Mouse (Mus musculus): Measurements from ENCODE around the gene Ergic1.

DNA sequence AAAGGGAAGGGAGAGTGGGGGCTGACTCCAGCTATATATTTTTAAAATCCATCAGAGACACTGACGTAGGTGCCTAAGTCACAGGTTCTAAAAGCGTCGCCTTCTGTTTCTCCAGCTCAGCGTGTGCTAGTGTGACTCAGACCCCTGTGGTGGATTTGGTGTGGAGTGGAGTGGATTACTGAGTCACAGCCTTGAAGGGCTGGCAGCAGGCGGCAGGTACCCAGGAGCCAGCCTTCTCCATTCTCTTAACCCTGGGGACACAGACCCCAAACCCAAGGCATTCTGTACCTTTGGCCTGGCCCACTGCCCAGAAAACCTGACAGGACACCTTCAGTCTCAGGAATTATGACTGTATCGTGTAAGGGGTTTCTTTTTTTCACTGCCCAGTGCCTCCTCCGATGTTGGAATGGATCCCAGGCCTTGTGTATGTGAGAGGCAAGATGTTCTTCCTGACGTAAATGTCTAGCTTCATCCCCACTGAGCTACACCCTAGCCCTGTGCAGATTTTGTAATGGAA is 70.6 kb downstream of the Ergic1 start:
- TF ChIP-seq CTCF (IDR thresholded peaks at IDR 0.05; ENCODE audit: low read depth, low read length) (no peak), GATA2 (IDR thresholded peaks at IDR 0.05; ENCODE audit: borderline replicate concordance, low read depth, low read length) (no peak), POLR2AphosphoS5 (IDR thresholded peaks at IDR 0.05; ENCODE audit: insufficient replicate concordance, low read depth, low read length) (no peak)
